9 mouse cellular contexts compared by ENCODE assay signal in genomic region chr12:16958851-16959250, GRCm38 (mm10). TPM values are rescaled to one million over a fixed set of nuclear protein-coding genes. Genes with fewer than 3 reads are reported as not detected.
A peak's percentile ranks its signal among the peaks of the same experiment; 100 is the strongest.
DNase-seq lines count a peak whose midpoint lies in the region; ATAC-seq and TF ChIP-seq lines count a peak whose summit lies in the region.
"Had no signal": no experiment of that assay in that cellular context is flagged by ENCODE, and none has a peak within 500 bp of the region (broad histone marks: within the 10 kb centered on the region; RNA-seq: fewer than 3 reads in every experiment).

No protein-coding gene starts in this region.

- H3K4me2 ChIP-seq in forebrain, postnatal 0 days (ENCODE audit: low read depth): no peak overlapping the region
- H3K4me2 ChIP-seq in forebrain, embryonic 15.5 days (replicated peaks): no peak overlapping the region
- H3K4me2 ChIP-seq: heart, embryonic 13.5 days had no signal

- no peaks in the 10 kb centered on the region for H3K4me1 ChIP-seq in forebrain, postnatal 0 days (ENCODE audit: insufficient read depth)
- H3K4me1 ChIP-seq in forebrain, embryonic 15.5 days: no peaks in the 10 kb centered on the region
- no peaks in the 10 kb centered on the region for H3K4me1 ChIP-seq in thymus, adult 2 months (replicated peaks; ENCODE audit: control insufficient read depth, insufficient read depth, low read length)
- H3K4me1 ChIP-seq: heart, embryonic 13.5 days had no signal

- no peak for TF ChIP-seq POLR2A in thymus, adult 2 months (IDR thresholded peaks at IDR 0.05; ENCODE audit: control insufficient read depth, extremely low read depth, insufficient read depth, low read length, poor library complexity)

- peaks cover 32% of the 10 kb centered on the region for H3K36me3 ChIP-seq in forebrain, postnatal 0 days (ENCODE audit: insufficient read depth)
- H3K36me3 ChIP-seq in forebrain, embryonic 15.5 days: peaks cover 41% of the 10 kb centered on the region
- H3K36me3 ChIP-seq in thymus, adult 2 months (ENCODE audit: control insufficient read depth, insufficient read depth, low read length): peaks cover 27% of the 10 kb centered on the region

- 57% methylated on average over 1 of the region's 1 CpGs for WGBS in forebrain, postnatal 0 days
- 66% methylated on average over 1 of the region's 1 CpGs for WGBS in forebrain, embryonic 15.5 days
- WGBS in thymus, adult 2 months: 87% methylated on average over 1 of the region's 1 CpGs

- H3K9me3 ChIP-seq in forebrain, postnatal 0 days (ENCODE audit: low read length): no peaks in the 10 kb centered on the region
- H3K9me3 ChIP-seq in forebrain, embryonic 15.5 days: no peaks in the 10 kb centered on the region
- H3K9me3 ChIP-seq: heart, embryonic 13.5 days had no signal

- peak; percentile 47 for TF ChIP-seq CTCF in forebrain, postnatal 0 days (IDR thresholded peaks at IDR 0.05; ENCODE audit: low read depth)
- TF ChIP-seq CTCF in thymus, adult 2 months (IDR thresholded peaks at IDR 0.05; ENCODE audit: borderline replicate concordance, control insufficient read depth, extremely low read depth, insufficient read depth, low read length, poor library complexity): no peak

- no peak overlapping the region for H3K27ac ChIP-seq in forebrain, postnatal 0 days (ENCODE audit: low read depth, low read length)
- H3K27ac ChIP-seq in forebrain, embryonic 15.5 days (replicated peaks): no peak overlapping the region
- H3K27ac ChIP-seq in thymus, adult 2 months (ENCODE audit: control insufficient read depth, insufficient read depth, low read length): no peak overlapping the region
- H3K27ac ChIP-seq: heart, embryonic 13.5 days had no signal

- no peaks in the 10 kb centered on the region for H3K27me3 ChIP-seq in forebrain, postnatal 0 days (ENCODE audit: insufficient read depth, low read length)
- H3K27me3 ChIP-seq in forebrain, embryonic 15.5 days: no peaks in the 10 kb centered on the region
- H3K27me3 ChIP-seq in thymus, adult 2 months (ENCODE audit: control insufficient read depth, insufficient read depth, low read length): no peaks in the 10 kb centered on the region
- H3K27me3 ChIP-seq: heart, embryonic 13.5 days had no signal

- DNase-seq in forebrain, postnatal 0 days: peak; percentile 16
- peak; percentile 15 for DNase-seq in thymus, adult 2 months
- no peak for DNase-seq in thymus, adult 18-20 months
- peak; percentile 4 for DNase-seq in fat pad, adult 2 months (ENCODE audit: extremely low read depth, low read depth, low spot score)
- peak; percentile 39 for DNase-seq in thymus, postnatal 4 days
- no peak for DNase-seq in frontal cortex, postnatal 25 days (ENCODE audit: low spot score in 2 of 2)
- DNase-seq in urinary bladder, adult 18-20 months (ENCODE audit: low spot score in 2 of 2): no peak

- peak; percentile 29; the same call in 1 of the 2 replicates for ATAC-seq in forebrain, postnatal 0 days
- no peak for ATAC-seq in forebrain, embryonic 15.5 days (replicated peaks)

- no peak overlapping the region for H3K4me3 ChIP-seq in forebrain, postnatal 0 days (ENCODE audit: low read depth, low read length)
- no peak overlapping the region for H3K4me3 ChIP-seq in forebrain, embryonic 15.5 days
- H3K4me3 ChIP-seq in thymus, adult 2 months (ENCODE audit: control insufficient read depth, insufficient read depth, low read length): no peak overlapping the region
- H3K4me3 ChIP-seq: heart, embryonic 13.5 days had no signal

- H3K9ac ChIP-seq in forebrain, postnatal 0 days: no peak overlapping the region
- H3K9ac ChIP-seq in forebrain, embryonic 15.5 days (replicated peaks): no peak overlapping the region
- H3K9ac ChIP-seq: heart, embryonic 13.5 days had no signal

RNA-seq across cellular contexts. Expression of gene Pqlc3, which starts 41.4 kb away (rescaled TPM):
- total RNA-seq in forebrain, postnatal 0 days (2014; rRNA removed): 0.46 and 0.86 TPM in 2 replicates
- polyA plus RNA-seq in forebrain, postnatal 0 days (2015; fragmentation: Nextera tagmentation; extraction: Ambion mirVana): 1.5 and 2.0 TPM in 2 replicates
- 1.5 and 1.6 TPM in 2 replicates for polyA plus RNA-seq in forebrain, embryonic 15.5 days (2015; fragmentation: Nextera tagmentation; extraction: Ambion mirVana)
- polyA plus RNA-seq in thymus, adult 2 months (2012; rRNA removed): 89.0 and 114 TPM in 2 replicates

RNA-seq across cellular contexts. Expression of gene 2410004P03Rik, which starts 52.7 kb away (rescaled TPM):
- total RNA-seq in forebrain, postnatal 0 days (2014; rRNA removed): 8.5 and 9.2 TPM in 2 replicates
- 8.5 and 9.4 TPM in 2 replicates for polyA plus RNA-seq in forebrain, postnatal 0 days (2015; fragmentation: Nextera tagmentation; extraction: Ambion mirVana)
- 2.4 and 4.8 TPM in 2 replicates for polyA plus RNA-seq in forebrain, embryonic 15.5 days (2015; fragmentation: Nextera tagmentation; extraction: Ambion mirVana)
- polyA plus RNA-seq in thymus, adult 2 months (2012; rRNA removed): 1.1 TPM in 2 replicates
- polyA plus RNA-seq: heart, embryonic 13.5 days had no signal

Comparison
In these comparisons a context has a peak if more than half of its experiments do, and no peak if none do; other contexts are left out.
1. DNase-seq: peak in forebrain, postnatal 0 days (single experiment), thymus, adult 2 months (single experiment), fat pad, adult 2 months (single experiment) and thymus, postnatal 4 days (single experiment); none in thymus, adult 18-20 months (0 of 2), frontal cortex, postnatal 25 days (0 of 2) and urinary bladder, adult 18-20 months (0 of 2).
2. RNA of gene Pqlc3, which starts 41.4 kb away (polyA plus RNA-seq): 89.0 to 114 TPM in thymus, adult 2 months; 1.5 to 2.0 TPM in forebrain, postnatal 0 days and 1.5 to 1.6 TPM in forebrain, embryonic 15.5 days; every median in the first group is over 10 times any median in the second.